Mouse (Mus musculus) spleen, adult 2 months (tissue): Measurements from ENCODE around the gene Gpm6a.

Source experiments
- CTCF ChIP-seq: fragments of 200-500 bp; IDR thresholded peaks from 2 replicates; pipeline ENCODE4 v1.5.1; 2011; ENCODE audit warnings: mild to moderate bottlenecking, inconsistent platforms; ENCODE audit not compliant: insufficient read depth, insufficient read length, insufficient replicate concordance; ENCODE audit errors: extremely low read depth
- POLR2A ChIP-seq: fragments of 200-500 bp; IDR thresholded peaks from 2 replicates; pipeline ENCODE4 v1.6.1; 2011; ENCODE audit warnings: low read depth, low read length, inconsistent platforms

DNA sequence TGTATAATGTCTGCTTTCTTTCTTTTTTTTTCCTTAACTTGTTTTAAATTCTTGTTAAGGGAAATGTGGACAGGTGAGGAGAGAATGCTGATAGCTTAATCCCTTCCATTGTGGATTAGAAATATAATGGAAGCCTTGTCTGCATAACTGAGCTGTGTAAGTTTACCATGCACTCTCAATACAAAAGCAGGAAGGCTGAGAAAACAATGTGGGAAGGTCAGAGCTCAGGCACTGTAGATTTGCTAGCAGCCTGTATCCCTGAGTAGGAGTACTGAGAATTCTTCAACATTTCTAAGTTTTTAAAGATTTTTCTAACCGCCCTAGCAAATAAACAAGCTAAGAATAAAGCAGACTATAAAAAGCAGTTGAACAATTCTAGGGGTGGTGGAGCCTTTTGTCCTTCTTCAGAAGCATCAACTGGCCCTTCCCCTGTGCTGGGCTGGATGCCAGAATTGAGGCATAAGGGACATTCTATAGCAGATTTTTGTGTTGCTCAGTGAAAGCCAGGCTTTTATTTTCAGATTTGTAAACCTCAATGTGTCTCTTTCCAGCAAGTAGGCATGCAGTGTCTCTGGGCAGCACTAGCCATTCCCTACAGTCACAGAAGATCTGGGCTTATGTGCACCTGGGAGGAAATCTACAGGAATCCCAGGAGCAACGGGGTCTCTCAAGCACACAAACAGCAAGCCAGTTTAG, 32.3 kb upstream of the Gpm6a start:
- no peak for TF ChIP-seq POLR2A
- no peak for TF ChIP-seq CTCF
